Mouse (Mus musculus) midbrain, embryonic 14.5 days (tissue): ENCODE measurements at regions not wholly inside any gene's neighbourhood (a gene's known extent, or its start where the extent isn't known, plus 50 kb on each side); places are given as distances from the start of the nearest gene placed in this dataset.

ENCODE experiments used
- ATAC-seq: fragments of 200-750 bp; cut with Nextera tagmentation; 2 replicates; pipeline ENCODE4 v1.8.0; 2017; ENCODE audit warnings: moderate number of reproducible peaks, moderate library complexity; ENCODE audit not compliant: low FRiP score, low TSS enrichment
- DNase-seq: peaks from one replicate; pipeline ENCODE4 v3.0.0-alpha.2; 2015
- H3K27ac ChIP-seq: fragments of 300-500 bp; sonication (generic); replicated peaks from 2 replicates; pipeline ENCODE4 v1.5.1; 2014; ENCODE audit warnings: mild to moderate bottlenecking, low read depth, low read length, moderate library complexity
- H3K27me3 ChIP-seq: fragments of 300-500 bp; sonication (generic); 2 replicates; pipeline ENCODE4 v1.6.1; 2014; ENCODE audit warnings: low read length, control low read depth, mixed read lengths; ENCODE audit not compliant: control insufficient read depth, insufficient read depth
- H3K36me3 ChIP-seq: fragments of 300-500 bp; sonication (generic); 2 replicates; pipeline ENCODE4 v1.6.1; 2014; ENCODE audit warnings: low read length, control low read depth; ENCODE audit not compliant: control insufficient read depth, insufficient read depth
- H3K4me1 ChIP-seq: fragments of 300-500 bp; sonication (generic); 2 replicates; pipeline ENCODE4 v1.6.1; 2014; ENCODE audit warnings: mild to moderate bottlenecking, antibody characterized with exemption, low read length, control low read depth; ENCODE audit not compliant: control insufficient read depth, insufficient read depth
- H3K4me2 ChIP-seq: fragments of 300-500 bp; sonication (generic); 2 replicates; pipeline ENCODE4 v1.6.1; 2014; ENCODE audit warnings: mild to moderate bottlenecking, low read length, moderate library complexity
- H3K4me3 ChIP-seq: fragments of 300-500 bp; sonication (generic); replicated peaks from 2 replicates; pipeline ENCODE4 v1.5.1; 2014; ENCODE audit warnings: low read depth, low read length
- H3K9ac ChIP-seq: fragments of 300-500 bp; sonication (generic); replicated peaks from 2 replicates; pipeline ENCODE4 v1.6.1; 2014; ENCODE audit warnings: mild to moderate bottlenecking, low read length, moderate library complexity
- H3K9me3 ChIP-seq: fragments of 300-500 bp; sonication (generic); 2 replicates; pipeline ENCODE4 v1.6.1; 2016; ENCODE audit warnings: low read length, control low read depth, mixed read lengths; ENCODE audit not compliant: control insufficient read depth
- WGBS: fragments of 180-500 bp; shearing (Covaris S2); extraction: QIAGEN DNeasy Blood & Tissue Kit; methylation state at CpG from one replicate; pipeline ENCODE4 v1.1.7; 2014; 5-methylcytosine and 5-hydroxymethylcytosine counted together

GRCm38 (mm10) chr5:64022633-64023323 lies 54.1 kb upstream of the Rell1 start:
- Histone ChIP-seq H3K36me3 (no peaks in the 10 kb centered on the region), H3K9me3 (no peaks in the 10 kb centered on the region), H3K4me3 (no peak overlapping the region), H3K4me1 (no peaks in the 10 kb centered on the region), H3K4me2 (no peak overlapping the region), H3K27me3 (no peaks in the 10 kb centered on the region), H3K27ac (no peak overlapping the region), H3K9ac (no peak overlapping the region)
- DNase-seq: peak; percentile 25
- no peak for ATAC-seq
- WGBS: 85% methylated on average over 18 of the region's 18 CpGs

GRCm38 (mm10) chr5:64023324-64023650 lies 54.6 kb upstream of the Rell1 start:
- ATAC-seq (no peak), DNase-seq (no peak)
- no peak overlapping the region for H3K9ac ChIP-seq
- no peaks in the 10 kb centered on the region for H3K36me3 ChIP-seq
- H3K27ac ChIP-seq: no peak overlapping the region
- no peak overlapping the region for H3K4me3 ChIP-seq
- no peaks in the 10 kb centered on the region for H3K27me3 ChIP-seq
- H3K9me3 ChIP-seq: no peaks in the 10 kb centered on the region
- H3K4me1 ChIP-seq: no peaks in the 10 kb centered on the region
- no peak overlapping the region for H3K4me2 ChIP-seq

- no peak overlapping the region for H3K27ac ChIP-seq
- ATAC-seq (no peak), DNase-seq (no peak)
- H3K27me3 ChIP-seq: no peaks in the 10 kb centered on the region
- H3K4me1 ChIP-seq: no peaks in the 10 kb centered on the region
- H3K4me3 ChIP-seq: no peak overlapping the region
- no peak overlapping the region for H3K4me2 ChIP-seq
- no peaks in the 10 kb centered on the region for H3K36me3 ChIP-seq
- WGBS: 89% methylated on average over 8 of the region's 8 CpGs
- no peak overlapping the region for H3K9ac ChIP-seq
- no peaks in the 10 kb centered on the region for H3K9me3 ChIP-seq
These were observed 55.7 kb upstream of the Rell1 start for GRCm38 (mm10) chr5:64024420-64024819.

DNA sequence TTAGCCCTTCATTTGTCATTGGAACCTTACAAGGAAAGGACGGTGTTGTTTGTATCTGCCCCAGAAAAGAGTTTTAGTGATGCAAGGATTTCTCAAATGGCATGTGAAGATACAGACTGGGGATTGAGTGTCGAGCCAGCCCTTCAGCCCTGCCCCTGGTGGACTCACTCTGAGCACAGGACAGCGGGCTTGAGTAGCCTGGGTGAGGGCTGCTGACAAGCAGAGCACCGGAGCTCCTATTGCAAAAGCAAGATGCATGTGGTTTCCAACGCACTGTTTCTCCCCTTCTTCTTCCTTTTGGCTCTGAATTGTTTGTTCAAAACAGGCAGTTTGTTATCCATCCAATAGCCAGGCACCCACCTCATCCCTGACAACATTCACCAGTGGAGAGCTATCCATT lies 59.0 kb upstream of the Rell1 start:
- no peak for ATAC-seq
- WGBS: 90% methylated on average over 5 of the region's 5 CpGs
- Histone ChIP-seq H3K9me3 (no peaks in the 10 kb centered on the region), H3K27me3 (no peaks in the 10 kb centered on the region), H3K36me3 (no peaks in the 10 kb centered on the region), H3K4me3 (no peak overlapping the region), H3K4me2 (no peak overlapping the region), H3K9ac (no peak overlapping the region), H3K4me1 (no peaks in the 10 kb centered on the region), H3K27ac (no peak overlapping the region)
- no peak for DNase-seq

DNA sequence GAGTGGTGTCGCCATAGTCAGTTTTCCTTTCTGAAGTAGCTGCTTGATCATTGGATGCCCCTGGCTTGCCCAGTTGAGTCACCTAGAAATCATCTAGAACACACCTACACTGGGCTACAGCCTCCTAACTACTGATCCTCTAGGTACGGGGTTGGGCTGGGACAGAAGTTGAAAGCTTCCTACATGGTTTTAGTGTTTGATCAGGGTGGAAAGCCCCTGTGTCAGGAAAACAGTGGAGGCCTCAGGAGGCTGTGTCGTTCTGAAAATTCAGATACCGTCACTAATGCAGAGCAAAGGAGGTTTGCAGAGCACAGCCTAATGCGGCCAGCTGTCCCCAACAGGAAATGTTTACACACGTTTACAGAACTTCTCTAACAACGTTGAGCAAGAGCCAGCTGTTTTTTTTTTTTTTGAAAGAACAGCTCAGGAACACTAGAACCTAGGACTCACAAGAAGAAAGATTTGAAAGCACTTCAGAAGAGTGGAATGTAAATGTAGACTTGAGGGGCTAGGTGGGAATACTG lies 61.0 kb upstream of the Rell1 start:
- ATAC-seq (no peak), DNase-seq (no peak)
- Histone ChIP-seq H3K4me3 (no peak overlapping the region), H3K4me1 (no peaks in the 10 kb centered on the region), H3K9me3 (no peaks in the 10 kb centered on the region), H3K9ac (no peak overlapping the region), H3K4me2 (no peak overlapping the region), H3K27me3 (no peaks in the 10 kb centered on the region), H3K27ac (no peak overlapping the region), H3K36me3 (no peaks in the 10 kb centered on the region)
- 93% methylated on average over 7 of the region's 7 CpGs for WGBS

DNA sequence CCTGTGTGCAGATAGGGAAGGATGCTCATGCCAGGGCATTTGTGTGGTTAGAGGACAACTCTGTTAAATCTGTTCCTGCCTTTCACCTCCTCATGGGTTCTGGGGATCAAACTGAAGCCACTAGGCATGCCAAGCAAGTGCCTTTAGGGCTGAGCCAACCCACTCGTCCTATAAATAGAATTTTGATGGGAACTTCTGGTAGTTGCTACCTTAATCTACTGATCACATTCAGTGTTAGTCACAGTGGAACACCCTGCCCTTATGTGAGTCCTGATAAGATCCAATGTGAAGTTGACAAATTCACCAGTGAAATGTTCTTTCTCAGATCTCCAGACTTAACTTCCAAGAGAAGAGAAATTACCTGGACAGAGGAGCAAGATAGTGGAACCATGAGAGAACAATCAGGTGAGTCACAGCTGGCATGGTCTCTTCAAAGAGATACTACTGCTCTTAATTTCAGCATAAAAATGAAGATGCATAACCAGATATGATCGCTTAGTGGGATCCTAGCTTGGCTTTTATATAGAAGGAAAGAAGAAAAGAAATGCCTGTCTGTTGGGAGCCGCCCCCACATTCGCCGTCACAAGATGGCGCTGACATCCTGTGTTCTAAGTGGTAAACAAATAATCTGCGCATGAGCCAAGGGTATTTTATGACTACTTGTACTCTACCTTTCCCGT lies 61.7 kb upstream of the Rell1 start:
- DNase-seq (no peak), ATAC-seq (no peak)
- no peaks in the 10 kb centered on the region for H3K36me3 ChIP-seq
- no peaks in the 10 kb centered on the region for H3K9me3 ChIP-seq
- H3K27me3 ChIP-seq: no peaks in the 10 kb centered on the region
- H3K4me3 ChIP-seq: no peak overlapping the region
- no peak overlapping the region for H3K4me2 ChIP-seq
- H3K9ac ChIP-seq: no peak overlapping the region
- no peaks in the 10 kb centered on the region for H3K4me1 ChIP-seq
- WGBS: 93% methylated on average over 7 of the region's 8 CpGs
- H3K27ac ChIP-seq: no peak overlapping the region

DNA sequence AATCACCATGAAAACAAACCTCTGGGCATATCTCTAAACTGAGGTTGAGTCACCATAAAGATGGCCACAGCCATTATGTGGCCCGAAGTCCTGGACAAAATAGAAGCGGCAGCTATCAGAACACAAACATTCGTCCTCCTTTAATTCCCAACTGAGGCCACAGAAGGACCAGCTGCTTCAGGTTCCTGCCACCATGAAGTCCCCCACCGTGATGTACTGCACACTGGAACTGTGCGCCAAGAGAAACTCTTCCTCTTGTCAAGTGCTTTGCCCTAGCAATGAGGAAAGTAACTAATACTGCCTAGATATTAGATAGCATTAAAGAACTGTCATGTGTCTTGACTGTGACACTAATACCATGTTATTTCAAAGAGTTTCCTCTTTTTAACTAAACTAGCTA lies 54.4 kb upstream of the Pgm2 start:
- 96% methylated on average over 5 of the region's 5 CpGs for WGBS
- ATAC-seq: no peak

GRCm38 (mm10) chr5:64040676-64041075 lies 52.1 kb upstream of the Pgm2 start:
- WGBS: 86% methylated on average over 6 of the region's 6 CpGs

More for the DNA sequence above, 54.4 kb upstream of the Pgm2 start:
- Histone ChIP-seq H3K9me3 (no peaks in the 10 kb centered on the region), H3K36me3 (no peaks in the 10 kb centered on the region), H3K9ac (no peak overlapping the region), H3K4me1 (peaks cover under 1% of the 10 kb centered on the region; the same call in 1 of the 2 replicates), H3K4me2 (no peak overlapping the region), H3K27me3 (no peaks in the 10 kb centered on the region), H3K4me3 (no peak overlapping the region), H3K27ac (no peak overlapping the region)
- no peak for DNase-seq

More at GRCm38 (mm10) chr5:64040676-64041075, 52.1 kb upstream of the Pgm2 start:
- H3K27me3 ChIP-seq: no peaks in the 10 kb centered on the region
- no peaks in the 10 kb centered on the region for H3K9me3 ChIP-seq
- DNase-seq: no peak
- no peaks in the 10 kb centered on the region for H3K36me3 ChIP-seq
- H3K4me3 ChIP-seq: no peak overlapping the region
- H3K27ac ChIP-seq: no peak overlapping the region
- no peak overlapping the region for H3K4me2 ChIP-seq
- no peak overlapping the region for H3K9ac ChIP-seq
- ATAC-seq: no peak
- peaks cover 10% of the 10 kb centered on the region for H3K4me1 ChIP-seq
